Mouse (Mus musculus) natural killer cell, adult 2 months (primary cell): ENCODE results near the gene Krtcap3.

Experiments
- DNase-seq, 2 experiments: peaks; one replicate each; pipeline ENCODE4 v3.0.0; 2022; ENCODE audit warnings: low spot score in 2 of 2

Krtcap3 gene

GRCm38 (mm10) chr5:31252795-31253545, 1.5 kb downstream of the Krtcap3 start:
- DNase-seq = no peak

GRCm38 (mm10) chr5:31253806-31254205, 2.3 kb downstream of the Krtcap3 start:
- DNase-seq = no peak

DNA sequence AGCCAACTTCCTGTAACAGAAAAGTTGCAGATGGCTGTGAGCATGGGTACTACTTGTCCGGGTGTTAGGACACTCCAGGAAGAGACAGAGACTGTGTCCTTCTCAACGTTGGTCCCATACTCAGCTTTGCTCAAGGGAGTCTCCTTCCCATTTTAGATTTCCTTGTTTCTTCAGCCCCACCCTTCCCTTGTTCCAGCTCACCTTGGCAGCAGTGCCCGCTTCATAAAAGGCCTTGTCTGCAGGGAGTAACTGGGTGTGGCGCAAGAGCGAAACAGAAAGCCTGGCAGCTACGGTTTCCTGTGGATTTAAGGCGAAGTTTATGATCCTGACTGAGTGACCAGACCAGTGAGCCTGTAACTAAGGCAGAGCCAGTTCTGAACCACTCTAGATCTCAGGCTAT, 3.0 kb downstream of the Krtcap3 start:
- DNase-seq = no peak

DNA sequence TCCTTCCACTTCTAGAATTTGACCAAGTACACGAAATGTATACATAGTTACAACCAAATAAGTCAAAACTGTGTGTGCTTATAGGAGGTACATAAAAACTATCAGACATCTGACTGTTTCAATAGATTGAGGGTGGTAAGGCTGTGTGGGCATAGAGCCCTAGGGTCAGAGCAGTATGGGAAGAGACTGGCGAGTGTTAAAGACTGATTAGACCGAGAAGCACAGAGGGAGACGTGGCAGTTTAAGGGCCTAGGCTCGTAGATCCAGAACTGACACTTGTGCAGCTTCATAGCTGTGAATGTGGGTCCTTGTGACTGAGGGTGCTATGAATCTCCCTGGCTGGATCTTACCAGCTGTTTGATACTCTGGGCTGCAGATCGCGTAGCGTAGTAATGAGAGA, 3.4 kb downstream of the Krtcap3 start:
- no peak for DNase-seq

- DNase-seq = no peak
Measured at GRCm38 (mm10) chr5:31255381-31255780, 3.9 kb downstream of the Krtcap3 start.

GRCm38 (mm10) chr5:31255971-31256370, 4.5 kb downstream of the Krtcap3 start:
- no peak for DNase-seq

GRCm38 (mm10) chr5:31257616-31258015, 6.1 kb downstream of the Krtcap3 start:
- DNase-seq = no peak

GRCm38 (mm10) chr5:31266101-31266500, 14.6 kb downstream of the Krtcap3 start:
- DNase-seq = no peak

DNA sequence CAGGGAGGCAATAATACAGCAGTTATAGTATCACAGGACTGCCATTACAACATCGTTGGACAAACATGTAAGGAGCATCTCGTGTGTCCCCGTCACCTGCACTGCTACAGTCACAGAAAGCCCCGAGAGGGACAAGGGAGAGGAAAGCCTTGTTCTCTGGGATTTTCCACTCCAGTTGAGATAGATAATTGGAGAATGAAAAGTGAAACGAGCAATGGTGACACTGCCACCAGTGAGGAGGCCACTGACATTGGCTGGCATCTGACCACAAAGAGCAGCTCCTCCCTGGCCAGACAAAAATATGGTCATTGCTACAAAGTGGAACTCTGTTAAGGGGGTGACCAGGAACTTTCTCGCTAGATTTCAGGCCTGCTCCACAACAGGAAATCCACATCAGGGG, 16.2 kb downstream of the Krtcap3 start:
- no peak for DNase-seq

GRCm38 (mm10) chr5:31273018-31273417, 21.5 kb downstream of the Krtcap3 start:
- no peak for DNase-seq

DNA sequence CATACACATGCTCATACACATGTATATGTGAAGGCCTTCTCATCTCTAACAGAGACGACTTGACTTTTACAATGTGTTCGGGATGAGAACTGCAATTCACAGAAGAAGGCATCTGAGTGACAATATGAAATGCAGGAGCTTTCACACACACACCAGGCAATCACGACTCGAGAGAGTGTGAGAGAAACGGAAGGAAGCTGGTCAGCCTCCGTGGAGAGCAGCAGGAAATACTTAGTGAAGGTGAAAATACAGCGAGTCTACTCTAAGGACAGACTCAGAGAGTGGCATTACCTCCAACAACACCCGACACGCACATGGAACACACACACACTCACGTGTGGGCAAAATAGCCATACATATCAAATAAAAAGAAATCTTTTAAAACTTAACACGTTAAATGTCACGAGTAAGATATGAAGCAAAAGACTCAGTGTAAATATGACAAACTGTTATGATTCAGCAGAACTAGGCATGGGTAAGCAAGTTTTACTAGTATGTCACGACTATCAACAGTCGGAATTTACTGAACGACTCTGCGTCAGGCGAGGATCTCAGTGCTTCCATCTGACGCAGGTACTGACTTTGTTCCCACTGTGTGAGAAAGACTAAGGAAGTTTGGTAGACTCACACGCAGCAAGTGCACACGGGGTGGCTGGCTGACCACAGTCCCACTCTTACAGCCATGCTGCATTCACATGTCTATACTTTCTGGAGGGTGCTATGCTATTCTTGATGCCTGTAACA, 27.9 kb downstream of the Krtcap3 start:
- DNase-seq = peak; percentile 47

DNA sequence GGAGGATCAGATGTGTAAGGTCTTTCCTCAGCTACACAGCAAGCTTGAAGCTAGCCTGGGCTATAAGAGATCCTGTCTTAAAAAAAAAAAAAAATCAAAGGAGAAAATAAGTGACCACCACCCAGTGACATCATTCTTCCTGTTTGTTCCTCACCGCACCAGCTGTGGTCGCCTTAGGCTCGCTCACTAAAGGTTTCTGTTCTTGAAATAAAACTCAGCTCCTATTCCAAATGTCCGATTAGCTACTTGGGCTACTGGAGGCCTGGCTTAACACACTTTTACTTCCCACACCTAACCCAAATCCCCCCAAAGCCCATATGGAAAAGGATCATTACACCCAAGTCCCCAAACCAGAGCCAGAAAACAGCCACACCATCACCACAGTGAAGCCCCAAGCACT, 36.7 kb downstream of the Krtcap3 start:
- peak; percentile 44 to 50 for DNase-seq

- no peak for DNase-seq
Measured at GRCm38 (mm10) chr5:31288655-31289054, 37.2 kb downstream of the Krtcap3 start.

GRCm38 (mm10) chr5:31289626-31290230, 38.2 kb downstream of the Krtcap3 start:
- no peak for DNase-seq

GRCm38 (mm10) chr5:31290521-31291360, 39.2 kb downstream of the Krtcap3 start, which contains the start of gene Ift172:
TSS of gene Ift172 (minus strand) at chr5:31291116.
- DNase-seq = peak; percentile 95 to 96

GRCm38 (mm10) chr5:31291361-31291688, 39.8 kb downstream of the Krtcap3 start:
- DNase-seq = no peak

GRCm38 (mm10) chr5:31294964-31295605, 43.6 kb downstream of the Krtcap3 start:
- DNase-seq = no peak

GRCm38 (mm10) chr5:31295606-31296141, 44.2 kb downstream of the Krtcap3 start, which contains the start of gene Fndc4:
TSS of gene Fndc4 (minus strand) at chr5:31296080.
- no peak for DNase-seq

- no peak for DNase-seq
Measured at GRCm38 (mm10) chr5:31297047-31297757, 45.7 kb downstream of the Krtcap3 start, which contains the start of gene Gckr. TSS of gene Gckr (plus strand) at chr5:31297443.

DNA sequence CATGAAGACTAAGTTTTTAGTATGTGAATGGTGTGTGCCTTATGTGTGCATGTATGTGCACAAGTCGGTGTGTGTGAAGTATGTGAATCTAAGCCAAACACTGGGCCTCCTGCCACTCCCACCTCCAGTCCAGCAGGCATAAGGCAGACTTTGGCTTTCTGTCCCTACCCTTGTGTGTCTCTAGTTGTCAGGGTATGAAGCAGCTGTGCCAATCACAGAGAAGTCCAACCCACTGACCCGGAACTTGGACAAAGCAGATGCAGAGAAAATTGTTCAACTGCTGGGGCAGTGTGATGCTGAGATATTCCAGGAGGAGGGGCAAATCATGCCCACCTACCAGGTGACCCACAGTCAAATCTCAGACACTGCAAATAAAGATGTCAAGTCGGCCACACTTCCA, 46.5 kb downstream of the Krtcap3 start:
- no peak for DNase-seq
